Mouse (Mus musculus): ENCODE measurements around the gene Sowahd.

The Sowahd gene

GRCm38 (mm10) chrX:37091457-37091856 lies 42.8 kb downstream of the Sowahd start:
- no peak for DNase-seq (ENCODE audit: low spot score)

- DNase-seq (ENCODE audit: low spot score), result no peak
Observed at GRCm38 (mm10) chrX:37095106-37095768, 46.6 kb downstream of the Sowahd start.

- no peak for DNase-seq (ENCODE audit: low spot score)
Observed at GRCm38 (mm10) chrX:37098681-37099080, 50.0 kb downstream of the Sowahd start.
